Mouse (Mus musculus): ENCODE data around the gene Ppp2r5c. TPM values are rescaled to one million over a fixed set of nuclear protein-coding genes. Genes with fewer than 3 reads are reported as not detected.

Gene Ppp2r5c
- 126 and 133 TPM in 2 replicates for polyA plus RNA-seq (2015; fragmentation: Nextera tagmentation; extraction: Ambion mirVana)

DNA sequence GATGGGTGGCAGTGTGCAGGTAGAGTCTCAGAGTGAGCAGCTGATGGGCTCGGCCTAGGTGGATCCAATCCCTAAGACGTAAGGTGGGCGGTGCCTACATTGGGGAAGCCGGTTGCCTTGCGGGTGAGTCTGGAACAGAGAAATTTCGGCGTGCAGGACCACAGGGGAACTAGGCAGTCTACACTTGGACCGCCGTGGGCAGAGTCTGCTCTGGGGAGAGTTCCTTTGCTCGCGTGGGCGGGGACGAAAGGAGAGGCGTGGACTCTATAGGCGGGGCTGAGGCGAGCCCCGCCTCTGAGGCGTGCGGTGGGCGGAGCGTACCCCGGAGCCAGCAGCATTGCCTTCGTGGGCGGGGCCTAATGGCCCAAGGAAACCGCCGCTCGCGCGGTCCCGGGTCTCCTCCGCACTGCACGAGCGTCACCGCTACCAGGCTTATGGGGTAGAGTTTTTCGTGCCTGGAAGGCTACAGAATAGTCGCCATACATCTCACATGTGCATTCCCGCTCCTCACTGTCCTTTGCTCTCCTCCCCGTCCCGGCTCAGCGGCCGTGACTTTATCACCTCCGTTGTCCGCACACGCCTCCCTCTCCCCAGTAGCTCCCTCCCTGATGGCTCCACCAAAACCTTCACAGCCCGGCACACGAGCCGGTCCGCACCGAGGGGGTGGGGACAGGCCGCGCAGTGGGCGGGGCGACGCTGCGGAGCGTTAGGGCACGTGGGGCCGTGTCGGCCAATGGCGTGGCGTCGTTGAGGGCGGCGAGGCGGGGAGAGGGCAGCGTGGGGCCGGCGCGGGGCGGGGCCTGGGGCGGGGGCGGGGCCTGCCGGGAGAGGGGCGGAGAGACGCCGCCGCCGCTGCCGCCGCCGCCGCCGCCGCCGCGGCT lies at the start of gene Ppp2r5c:
TSS of gene Ppp2r5c (plus strand) at position 831 of the 881 bp plus-strand sequence.
- peak within 1 kb of the TSS; percentile 92 for H3K27ac ChIP-seq
- peak within 1 kb of the TSS; percentile 92 for H3K4me2 ChIP-seq (ENCODE audit: low read length)
- peak within 1 kb of the TSS; percentile 83 for H3K4me3 ChIP-seq (replicated peaks; ENCODE audit: low read depth, low read length)
- ATAC-seq (replicated peaks; ENCODE audit: low FRiP score, low read depth) = peak; percentile 97
- H3K4me1 ChIP-seq (replicated peaks; ENCODE audit: insufficient read depth, low read length) = no peaks in the 10 kb centered on the region; the same call in 1 of the 2 replicates
- under 1% methylated on average over 70 of the region's 86 CpGs for WGBS
- H3K27me3 ChIP-seq (ENCODE audit: insufficient read depth, low read length) = no peaks in the 10 kb centered on the region
- H3K9me3 ChIP-seq (replicated peaks; ENCODE audit: low read length) = no peaks in the 10 kb centered on the region
- no peak for TF ChIP-seq CTCF (IDR thresholded peaks at IDR 0.05; ENCODE audit: low read depth)
- H3K9ac ChIP-seq (ENCODE audit: low read depth, low read length) = peak within 1 kb of the TSS; percentile 93
- DNase-seq (ENCODE audit: low spot score) = peak; percentile 96
- H3K36me3 ChIP-seq (ENCODE audit: insufficient read depth, low read length) = no peaks in the 10 kb centered on the region

DNA sequence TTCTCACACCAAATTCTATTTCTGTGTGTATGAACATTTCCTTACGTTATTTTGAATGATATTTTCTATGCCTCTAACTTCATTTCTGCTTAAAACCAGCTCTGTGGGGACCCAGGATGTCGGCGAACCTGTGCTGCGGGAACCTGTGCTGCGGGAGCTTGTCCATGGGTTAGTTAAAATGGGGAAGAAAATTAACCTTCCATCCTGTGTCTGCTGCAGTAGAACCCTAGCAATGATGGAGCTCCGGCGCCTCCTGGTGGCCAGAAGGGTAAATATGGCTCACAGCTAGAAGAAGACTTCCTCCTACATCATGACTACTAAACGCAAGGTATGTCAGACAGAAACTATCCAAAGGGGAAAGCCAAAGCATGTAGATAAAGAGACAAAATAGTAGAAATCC lies 48.6 kb upstream of the Ppp2r5c start:
- H3K9me3 ChIP-seq (replicated peaks; ENCODE audit: low read length) = no peaks in the 10 kb centered on the region
- H3K4me1 ChIP-seq (replicated peaks; ENCODE audit: insufficient read depth, low read length) = no peaks in the 10 kb centered on the region
- ATAC-seq (replicated peaks; ENCODE audit: low FRiP score, low read depth) (no peak), DNase-seq (ENCODE audit: low spot score) (peak; percentile 81)
- 26% methylated on average over 8 of the region's 8 CpGs for WGBS
- no peak overlapping the region for H3K27ac ChIP-seq
- no peak overlapping the region for H3K9ac ChIP-seq (ENCODE audit: low read depth, low read length)
- H3K4me3 ChIP-seq (replicated peaks; ENCODE audit: low read depth, low read length) = no peak overlapping the region
- no peak overlapping the region for H3K4me2 ChIP-seq (ENCODE audit: low read length)
- peak; percentile 94 for TF ChIP-seq CTCF (IDR thresholded peaks at IDR 0.05; ENCODE audit: low read depth)
- H3K36me3 ChIP-seq (ENCODE audit: insufficient read depth, low read length) = no peaks in the 10 kb centered on the region
- no peaks in the 10 kb centered on the region; the same call in 1 of the 2 replicates for H3K27me3 ChIP-seq (ENCODE audit: insufficient read depth, low read length)

DNA sequence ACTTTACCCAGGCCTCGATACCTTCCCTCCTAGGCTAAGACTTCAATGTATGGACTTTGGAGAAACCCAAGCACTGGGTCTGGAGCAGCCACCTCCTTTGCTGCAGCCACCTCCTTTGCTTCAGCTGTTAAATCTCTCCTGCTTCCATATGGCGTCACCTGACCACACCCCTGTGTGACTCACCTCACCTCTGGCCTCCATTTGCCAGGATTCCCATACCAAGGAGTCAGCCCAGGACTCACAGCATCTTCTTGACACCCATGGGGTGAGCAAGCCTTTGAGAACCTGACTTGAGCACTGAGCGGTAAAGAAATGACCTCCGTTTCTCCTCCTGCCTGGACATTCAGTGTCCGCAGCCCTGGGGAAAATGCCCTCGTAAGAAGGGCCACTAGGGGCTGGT lies 47.8 kb upstream of the Ppp2r5c start:
- Histone ChIP-seq H3K4me3 (replicated peaks; ENCODE audit: low read depth, low read length) (no peak overlapping the region), H3K36me3 (ENCODE audit: insufficient read depth, low read length) (no peaks in the 10 kb centered on the region), H3K27me3 (ENCODE audit: insufficient read depth, low read length) (no peaks in the 10 kb centered on the region; the same call in 1 of the 2 replicates), H3K27ac (no peak overlapping the region), H3K9ac (ENCODE audit: low read depth, low read length) (no peak overlapping the region), H3K4me2 (ENCODE audit: low read length) (no peak overlapping the region), H3K9me3 (replicated peaks; ENCODE audit: low read length) (no peaks in the 10 kb centered on the region), H3K4me1 (replicated peaks; ENCODE audit: insufficient read depth, low read length) (no peaks in the 10 kb centered on the region)
- no peak for TF ChIP-seq CTCF (IDR thresholded peaks at IDR 0.05; ENCODE audit: low read depth)
- ATAC-seq (replicated peaks; ENCODE audit: low FRiP score, low read depth) = no peak
- DNase-seq (ENCODE audit: low spot score) = no peak
- 81% methylated on average over 6 of the region's 6 CpGs for WGBS

DNA sequence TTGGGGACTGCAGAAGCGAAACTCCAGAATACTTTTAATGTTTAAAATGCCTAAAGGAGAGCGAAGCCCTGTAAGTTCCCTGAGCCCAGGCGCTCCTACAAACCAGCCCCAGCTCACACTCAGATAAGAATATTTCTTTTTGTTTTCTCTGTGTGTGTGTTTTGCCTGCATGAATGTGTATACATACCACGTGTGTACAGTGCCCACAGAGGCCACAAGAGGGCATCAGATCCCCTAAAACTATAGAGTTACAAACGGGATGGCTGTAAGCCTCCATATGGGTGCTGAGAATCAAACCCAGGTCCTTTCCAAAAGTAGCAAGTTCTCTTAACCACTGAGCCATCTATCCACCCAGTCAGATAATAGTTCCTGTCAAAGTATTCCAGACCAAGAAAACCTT lies 46.0 kb upstream of the Ppp2r5c start:
- 90% methylated on average over 5 of the region's 5 CpGs for WGBS

DNA sequence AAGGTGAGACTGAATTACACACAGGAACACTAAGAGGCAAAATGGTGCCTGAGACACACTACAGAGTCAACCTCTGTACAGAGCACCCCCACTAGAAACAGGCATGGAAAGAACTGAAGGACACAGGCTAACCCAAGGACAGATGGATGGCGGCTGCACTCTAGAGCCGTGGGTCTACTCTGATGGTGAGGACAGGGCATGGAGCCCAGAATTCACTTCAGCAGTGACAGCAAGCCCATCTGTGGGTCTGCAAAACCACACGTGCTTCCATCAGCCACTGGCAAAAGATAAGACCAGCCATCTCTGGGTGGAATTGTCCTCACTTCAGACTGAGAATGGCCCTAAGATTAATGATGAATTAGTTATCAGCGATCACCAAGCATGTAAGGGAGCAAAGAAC lies 45.0 kb upstream of the Ppp2r5c start:
- Histone ChIP-seq H3K4me3 (replicated peaks; ENCODE audit: low read depth, low read length) (no peak overlapping the region), H3K4me2 (ENCODE audit: low read length) (no peak overlapping the region), H3K9me3 (replicated peaks; ENCODE audit: low read length) (no peaks in the 10 kb centered on the region), H3K27me3 (ENCODE audit: insufficient read depth, low read length) (no peaks in the 10 kb centered on the region; the same call in 1 of the 2 replicates), H3K9ac (ENCODE audit: low read depth, low read length) (no peak overlapping the region), H3K4me1 (replicated peaks; ENCODE audit: insufficient read depth, low read length) (no peaks in the 10 kb centered on the region), H3K27ac (no peak overlapping the region), H3K36me3 (ENCODE audit: insufficient read depth, low read length) (no peaks in the 10 kb centered on the region)
- DNase-seq (ENCODE audit: low spot score) (no peak), ATAC-seq (replicated peaks; ENCODE audit: low FRiP score, low read depth) (no peak)
- 92% methylated on average over 4 of the region's 4 CpGs for WGBS
- no peak for TF ChIP-seq CTCF (IDR thresholded peaks at IDR 0.05; ENCODE audit: low read depth)

More for the DNA sequence above, 46.0 kb upstream of the Ppp2r5c start:
- no peaks in the 10 kb centered on the region for H3K36me3 ChIP-seq (ENCODE audit: insufficient read depth, low read length)
- DNase-seq (ENCODE audit: low spot score) (no peak), ATAC-seq (replicated peaks; ENCODE audit: low FRiP score, low read depth) (no peak)
- H3K4me1 ChIP-seq (replicated peaks; ENCODE audit: insufficient read depth, low read length) = no peaks in the 10 kb centered on the region
- H3K27ac ChIP-seq = no peak overlapping the region
- H3K4me2 ChIP-seq (ENCODE audit: low read length) = no peak overlapping the region
- TF ChIP-seq CTCF (IDR thresholded peaks at IDR 0.05; ENCODE audit: low read depth) = no peak
- no peak overlapping the region for H3K9ac ChIP-seq (ENCODE audit: low read depth, low read length)
- no peaks in the 10 kb centered on the region for H3K9me3 ChIP-seq (replicated peaks; ENCODE audit: low read length)
- no peaks in the 10 kb centered on the region; the same call in 1 of the 2 replicates for H3K27me3 ChIP-seq (ENCODE audit: insufficient read depth, low read length)
- H3K4me3 ChIP-seq (replicated peaks; ENCODE audit: low read depth, low read length) = no peak overlapping the region

DNA sequence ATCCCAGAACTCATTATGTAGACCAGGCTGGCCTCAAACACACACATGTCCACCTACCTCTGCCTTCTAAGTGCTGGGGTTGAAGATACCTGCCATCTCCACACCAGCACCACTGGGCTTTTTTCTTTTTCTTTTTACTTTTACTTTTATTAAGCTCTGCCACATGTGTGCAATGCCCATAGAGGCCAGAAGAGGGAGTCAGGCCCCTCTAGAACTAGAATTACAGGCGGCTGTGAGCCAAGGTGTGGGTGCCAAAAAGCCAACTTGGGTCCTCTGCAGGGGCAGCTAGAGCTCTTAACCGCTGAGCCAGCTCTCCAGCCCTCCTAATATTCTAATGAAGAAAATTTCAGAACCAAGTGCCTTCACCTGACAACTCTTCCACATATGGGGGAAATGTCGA lies 30.7 kb upstream of the Ppp2r5c start:
- Histone ChIP-seq H3K27ac (no peak overlapping the region), H3K9me3 (replicated peaks; ENCODE audit: low read length) (no peaks in the 10 kb centered on the region), H3K9ac (ENCODE audit: low read depth, low read length) (no peak overlapping the region), H3K36me3 (ENCODE audit: insufficient read depth, low read length) (no peaks in the 10 kb centered on the region), H3K4me2 (ENCODE audit: low read length) (no peak overlapping the region), H3K4me1 (replicated peaks; ENCODE audit: insufficient read depth, low read length) (no peaks in the 10 kb centered on the region), H3K4me3 (replicated peaks; ENCODE audit: low read depth, low read length) (no peak overlapping the region), H3K27me3 (ENCODE audit: insufficient read depth, low read length) (no peaks in the 10 kb centered on the region)
- ATAC-seq (replicated peaks; ENCODE audit: low FRiP score, low read depth) = no peak
- WGBS = 64% methylated on average over 3 of the region's 3 CpGs
- peak; percentile 35 for DNase-seq (ENCODE audit: low spot score)
- TF ChIP-seq CTCF (IDR thresholded peaks at IDR 0.05; ENCODE audit: low read depth) = peak; percentile 54; the same call in 1 of the 2 replicates
